Mouse (Mus musculus): ENCODE results near the gene Serpinb6c. TPM values are rescaled to one million over a fixed set of nuclear protein-coding genes. Genes with fewer than 3 reads are reported as not detected.
A peak's percentile ranks its signal among the peaks of the same experiment; 100 is the strongest.
"Not testable (repeated sequence)": the region's sequence is repeated elsewhere in the genome, so short reads cannot be mapped to it uniquely, and the experiment has no call there.

The Serpinb6c gene
- polyA plus RNA-seq (2014; fragmentation: Nextera tagmentation; extraction: Ambion mirVana), result not detected in 2 replicates

DNA sequence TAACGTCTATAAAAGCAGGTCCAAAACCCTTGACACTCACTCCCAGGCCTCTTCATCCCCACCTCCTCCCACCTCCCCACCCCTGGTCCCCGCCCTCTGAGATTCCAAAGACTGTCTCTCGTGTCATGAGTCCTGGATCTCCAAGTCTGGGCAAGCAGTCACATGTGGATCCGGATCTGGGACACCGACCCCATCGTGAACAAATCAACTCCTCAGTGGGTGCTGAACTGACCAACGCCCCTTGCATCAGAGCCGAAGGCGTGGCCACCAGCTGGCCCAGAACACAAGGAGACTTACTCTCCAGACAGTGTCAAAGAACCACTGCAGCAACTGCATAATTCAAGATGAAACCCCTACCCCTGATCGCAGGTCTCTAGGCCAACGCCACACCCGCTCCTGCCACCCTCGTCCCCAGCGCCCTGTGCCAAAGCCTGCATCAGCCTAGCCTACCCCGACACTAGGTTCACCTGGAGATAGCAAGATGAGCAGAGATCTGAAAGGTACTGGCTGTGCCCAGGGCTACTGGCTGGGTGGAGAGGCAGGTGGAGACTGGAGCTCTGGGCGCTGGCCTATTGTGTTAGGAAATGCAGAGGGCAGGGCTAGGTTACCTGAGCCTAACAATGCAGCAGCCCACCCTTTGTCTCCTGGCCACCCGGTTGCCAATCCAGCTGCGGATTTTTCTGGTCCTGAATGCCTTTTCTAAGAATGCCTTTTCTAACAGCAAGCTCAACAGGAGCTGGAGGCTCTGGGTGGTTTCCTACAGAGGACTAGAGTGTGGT is at the start of gene Serpinb6c:
Gene Serpinb6c, minus strand, starts transcription at position 533 of the 779 bp plus-strand sequence.
- Histone ChIP-seq H3K27me3 (ENCODE audit: control insufficient read depth, insufficient read depth, low read length) (no peaks in the 10 kb centered on the region), H3K36me3 (ENCODE audit: control insufficient read depth, insufficient read depth, low read length) (no peaks in the 10 kb centered on the region), H3K4me3 (ENCODE audit: control insufficient read depth in 1 of 2, insufficient read depth in 1 of 2, low read depth in 1 of 2, low read length in 2 of 2) (no peak within 1 kb of the TSS), H3K9me3 (ENCODE audit: control insufficient read depth, low read length) (no peaks in the 10 kb centered on the region), H3K4me2 (ENCODE audit: low read length) (no peak within 1 kb of the TSS), H3K27ac (replicated peaks in 1 of 2; ENCODE audit: control insufficient read depth in 1 of 2, insufficient read depth in 1 of 2, low read depth in 2 of 2, low read length in 2 of 2) (no peak within 1 kb of the TSS), H3K4me1 (ENCODE audit: control insufficient read depth in 2 of 2, insufficient read depth in 2 of 2, low read length in 2 of 2) (no peaks in the 10 kb centered on the region), H3K9ac (ENCODE audit: low read length) (no peak within 1 kb of the TSS)
- no peak for ATAC-seq (ENCODE audit: insufficient number of reproducible peaks, insufficient read depth, low FRiP score, low read depth)
- 74% methylated on average over 18 of the region's 18 CpGs for WGBS

DNA sequence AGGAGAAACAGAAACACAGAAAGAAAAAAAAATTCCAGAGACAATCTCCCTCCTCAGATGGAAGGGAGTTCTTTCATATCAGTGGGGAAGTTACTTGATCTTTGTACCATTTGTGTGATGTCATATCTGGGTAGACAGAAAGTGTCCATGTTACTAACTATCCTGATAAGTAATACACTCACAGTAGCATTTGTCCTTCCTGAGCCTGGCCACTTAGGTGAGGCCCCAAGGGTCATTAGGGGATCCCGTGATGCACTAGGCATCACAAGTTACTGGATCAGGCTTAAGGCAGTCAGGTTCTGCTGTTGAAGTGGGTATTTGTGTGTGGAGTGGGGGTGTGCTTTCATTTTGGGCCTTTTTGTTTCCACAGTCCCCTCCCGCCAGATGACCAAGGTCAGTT is 47.4 kb upstream of the Serpinb6c start:
- H3K27ac ChIP-seq (replicated peaks in 1 of 2; ENCODE audit: control insufficient read depth in 1 of 2, insufficient read depth in 1 of 2, low read depth in 2 of 2, low read length in 2 of 2), result no peak overlapping the region
- H3K4me3 ChIP-seq (ENCODE audit: control insufficient read depth in 1 of 2, insufficient read depth in 1 of 2, low read depth in 1 of 2, low read length in 2 of 2), result no peak overlapping the region
- H3K4me1 ChIP-seq (ENCODE audit: control insufficient read depth in 2 of 2, insufficient read depth in 2 of 2, low read length in 2 of 2), result no peaks in the 10 kb centered on the region
- no peak overlapping the region for H3K4me2 ChIP-seq (ENCODE audit: low read length)
- ATAC-seq (ENCODE audit: insufficient number of reproducible peaks, insufficient read depth, low FRiP score, low read depth), result no peak
- H3K36me3 ChIP-seq (ENCODE audit: control insufficient read depth, insufficient read depth, low read length), result no peaks in the 10 kb centered on the region
- H3K27me3 ChIP-seq (ENCODE audit: control insufficient read depth, insufficient read depth, low read length), result no peaks in the 10 kb centered on the region
- no peak overlapping the region for H3K9ac ChIP-seq (ENCODE audit: low read length)
- 80% methylated on average over 2 of the region's 2 CpGs for WGBS
- H3K9me3 ChIP-seq (ENCODE audit: control insufficient read depth, low read length), result no peaks in the 10 kb centered on the region

DNA sequence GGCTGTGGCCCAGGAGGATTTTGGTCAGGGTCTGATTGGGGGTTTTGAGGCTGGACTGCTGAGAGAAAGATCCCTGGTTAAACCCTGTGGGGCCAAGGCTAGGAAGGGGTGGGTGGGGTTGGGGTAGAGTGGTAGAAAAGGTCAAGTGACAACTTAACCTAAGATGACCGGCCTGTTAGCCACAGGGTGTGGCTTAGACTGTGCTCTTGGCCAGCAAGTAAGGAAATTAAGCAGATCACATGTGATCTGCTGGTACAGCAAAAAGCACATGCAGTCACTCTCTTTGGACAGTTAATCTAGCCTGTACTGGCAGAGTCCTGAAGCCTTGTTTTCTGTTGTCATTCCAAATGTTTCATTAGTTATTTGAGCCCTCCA is 46.6 kb upstream of the Serpinb6c start:
- no peak for ATAC-seq (ENCODE audit: insufficient number of reproducible peaks, insufficient read depth, low FRiP score, low read depth)
- no peaks in the 10 kb centered on the region for H3K9me3 ChIP-seq (ENCODE audit: control insufficient read depth, low read length)
- H3K9ac ChIP-seq (ENCODE audit: low read length), result no peak overlapping the region
- no peak overlapping the region for H3K27ac ChIP-seq (replicated peaks in 1 of 2; ENCODE audit: control insufficient read depth in 1 of 2, insufficient read depth in 1 of 2, low read depth in 2 of 2, low read length in 2 of 2)
- no peaks in the 10 kb centered on the region for H3K36me3 ChIP-seq (ENCODE audit: control insufficient read depth, insufficient read depth, low read length)
- H3K4me1 ChIP-seq (ENCODE audit: control insufficient read depth in 2 of 2, insufficient read depth in 2 of 2, low read length in 2 of 2), result no peaks in the 10 kb centered on the region
- no peak overlapping the region for H3K4me3 ChIP-seq (ENCODE audit: control insufficient read depth in 1 of 2, insufficient read depth in 1 of 2, low read depth in 1 of 2, low read length in 2 of 2)
- no peaks in the 10 kb centered on the region for H3K27me3 ChIP-seq (ENCODE audit: control insufficient read depth, insufficient read depth, low read length)
- WGBS, result 27% methylated on average over 1 of the region's 1 CpGs
- no peak overlapping the region for H3K4me2 ChIP-seq (ENCODE audit: low read length)

DNA sequence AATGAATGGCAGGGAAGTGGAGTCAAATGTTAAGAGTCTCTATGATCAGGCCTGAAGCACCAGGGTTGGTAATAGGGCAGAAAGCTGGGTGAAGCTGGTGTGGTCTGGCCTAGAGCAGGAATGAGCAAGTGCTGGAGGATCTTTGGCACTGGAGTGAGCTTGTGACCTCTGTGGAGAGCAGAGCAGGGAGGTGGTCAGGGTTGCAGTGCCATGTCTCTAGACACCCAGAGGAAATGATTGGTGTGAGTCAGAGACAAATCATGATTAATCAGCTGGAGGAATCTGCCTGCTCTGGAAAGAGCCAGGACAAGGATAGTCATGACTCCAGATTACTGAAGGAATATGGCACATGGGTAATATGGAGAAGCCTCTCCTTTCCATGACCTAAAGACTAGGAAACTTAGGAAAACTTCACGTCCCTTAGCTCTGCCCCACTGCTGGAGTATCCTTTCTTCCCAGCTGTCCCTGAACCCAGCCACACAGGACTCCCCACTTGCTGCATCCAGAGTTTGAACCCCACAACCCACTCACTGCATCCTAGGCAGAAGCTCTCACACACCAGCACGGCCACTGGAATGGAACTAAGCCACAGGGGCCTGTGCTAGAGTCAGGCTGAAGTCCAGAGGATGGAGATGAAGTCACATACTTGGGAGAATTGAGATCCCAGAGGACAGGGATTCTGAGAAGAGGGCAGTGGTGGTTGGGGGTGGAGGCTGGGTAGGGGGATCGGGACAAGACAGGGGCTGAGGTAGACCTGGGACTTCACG is 46.0 kb upstream of the Serpinb6c start:
- 85% methylated on average over 4 of the region's 4 CpGs for WGBS
- Histone ChIP-seq H3K4me3 (ENCODE audit: control insufficient read depth in 1 of 2, insufficient read depth in 1 of 2, low read depth in 1 of 2, low read length in 2 of 2) (no peak overlapping the region), H3K27ac (replicated peaks in 1 of 2; ENCODE audit: control insufficient read depth in 1 of 2, insufficient read depth in 1 of 2, low read depth in 2 of 2, low read length in 2 of 2) (no peak overlapping the region), H3K9me3 (ENCODE audit: control insufficient read depth, low read length) (no peaks in the 10 kb centered on the region), H3K4me1 (ENCODE audit: control insufficient read depth in 2 of 2, insufficient read depth in 2 of 2, low read length in 2 of 2) (no peaks in the 10 kb centered on the region), H3K9ac (ENCODE audit: low read length) (no peak overlapping the region), H3K4me2 (ENCODE audit: low read length) (no peak overlapping the region), H3K36me3 (ENCODE audit: control insufficient read depth, insufficient read depth, low read length) (no peaks in the 10 kb centered on the region), H3K27me3 (ENCODE audit: control insufficient read depth, insufficient read depth, low read length) (no peaks in the 10 kb centered on the region)
- ATAC-seq (ENCODE audit: insufficient number of reproducible peaks, insufficient read depth, low FRiP score, low read depth), result no peak

DNA sequence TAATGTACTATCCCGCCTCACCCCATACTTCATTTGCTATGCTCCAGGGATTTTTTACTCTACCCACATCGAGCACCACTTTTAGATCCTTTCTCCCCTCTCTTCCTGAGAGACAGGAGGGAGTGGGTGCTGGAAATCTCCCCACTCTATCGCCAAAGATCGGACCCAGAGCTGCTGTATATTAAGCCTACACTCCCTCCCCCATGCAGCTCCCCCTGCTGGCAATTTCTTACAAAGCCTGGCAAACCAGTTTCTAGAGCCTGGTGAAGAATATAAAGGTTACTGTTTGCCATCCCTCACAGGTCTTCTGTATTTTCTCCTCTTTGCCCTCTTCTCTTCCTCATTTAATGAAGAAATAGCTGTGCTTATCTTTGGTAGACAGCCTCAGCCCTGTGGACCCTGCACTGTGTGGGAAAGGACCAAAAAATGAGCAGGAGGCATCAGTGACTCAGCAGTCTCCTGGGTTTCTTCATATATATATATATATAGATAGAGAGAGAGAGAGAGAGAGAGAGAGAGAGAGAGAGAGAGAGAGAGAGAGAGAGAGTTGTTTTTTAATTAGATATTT is 36.8 kb upstream of the Serpinb6c start:
- H3K4me3 ChIP-seq (ENCODE audit: control insufficient read depth in 1 of 2, insufficient read depth in 1 of 2, low read depth in 1 of 2, low read length in 2 of 2), result no peak overlapping the region
- no peak overlapping the region for H3K27ac ChIP-seq (replicated peaks in 1 of 2; ENCODE audit: control insufficient read depth in 1 of 2, insufficient read depth in 1 of 2, low read depth in 2 of 2, low read length in 2 of 2)
- 46% methylated on average over 4 of the region's 4 CpGs for WGBS
- H3K9ac ChIP-seq (ENCODE audit: low read length), result no peak overlapping the region
- H3K4me1 ChIP-seq (ENCODE audit: control insufficient read depth in 2 of 2, insufficient read depth in 2 of 2, low read length in 2 of 2), result no peaks in the 10 kb centered on the region
- H3K4me2 ChIP-seq (ENCODE audit: low read length), result no peak overlapping the region
- no peaks in the 10 kb centered on the region for H3K27me3 ChIP-seq (ENCODE audit: control insufficient read depth, insufficient read depth, low read length)
- no peaks in the 10 kb centered on the region for H3K36me3 ChIP-seq (ENCODE audit: control insufficient read depth, insufficient read depth, low read length)
- no peak for ATAC-seq (ENCODE audit: insufficient number of reproducible peaks, insufficient read depth, low FRiP score, low read depth)
- no peaks in the 10 kb centered on the region for H3K9me3 ChIP-seq (ENCODE audit: control insufficient read depth, low read length)

DNA sequence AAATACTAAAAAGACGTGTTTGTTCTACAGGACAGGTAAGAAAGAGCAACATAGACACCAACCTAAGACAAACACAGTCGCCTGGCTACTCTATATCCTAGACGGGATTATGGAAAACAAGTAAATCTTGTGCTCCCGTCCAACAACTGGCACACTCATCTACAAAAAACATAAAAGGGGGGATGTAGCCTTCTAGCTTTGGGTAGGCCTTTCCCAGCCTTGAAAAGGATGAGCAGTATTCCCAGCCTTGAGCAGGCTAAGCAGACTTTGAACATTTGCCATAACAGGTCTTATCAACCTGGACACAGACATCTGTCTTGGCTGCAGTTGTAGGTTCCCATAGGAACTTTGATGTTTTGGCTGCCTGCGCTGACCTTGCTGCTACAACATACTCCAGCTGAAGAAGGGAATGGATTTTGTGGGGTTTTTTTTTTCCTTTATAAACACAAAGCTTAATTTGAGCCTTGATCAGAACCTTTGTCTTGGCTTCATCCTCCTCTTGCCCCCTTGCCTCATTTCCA is 35.8 kb upstream of the Serpinb6c start:
- Histone ChIP-seq H3K4me3 (ENCODE audit: control insufficient read depth in 1 of 2, insufficient read depth in 1 of 2, low read depth in 1 of 2, low read length in 2 of 2) (no peak overlapping the region), H3K4me1 (ENCODE audit: control insufficient read depth in 2 of 2, insufficient read depth in 2 of 2, low read length in 2 of 2) (peaks cover 2 to 7% of the 10 kb centered on the region in 2 experiments), H3K27me3 (ENCODE audit: control insufficient read depth, insufficient read depth, low read length) (no peaks in the 10 kb centered on the region), H3K4me2 (ENCODE audit: low read length) (no peak overlapping the region), H3K36me3 (ENCODE audit: control insufficient read depth, insufficient read depth, low read length) (no peaks in the 10 kb centered on the region), H3K9me3 (ENCODE audit: control insufficient read depth, low read length) (no peaks in the 10 kb centered on the region), H3K9ac (ENCODE audit: low read length) (no peak overlapping the region), H3K27ac (replicated peaks in 1 of 2; ENCODE audit: control insufficient read depth in 1 of 2, insufficient read depth in 1 of 2, low read depth in 2 of 2, low read length in 2 of 2) (no peak overlapping the region)
- 82% methylated on average over 5 of the region's 5 CpGs for WGBS
- no peak for ATAC-seq (ENCODE audit: insufficient number of reproducible peaks, insufficient read depth, low FRiP score, low read depth)

DNA sequence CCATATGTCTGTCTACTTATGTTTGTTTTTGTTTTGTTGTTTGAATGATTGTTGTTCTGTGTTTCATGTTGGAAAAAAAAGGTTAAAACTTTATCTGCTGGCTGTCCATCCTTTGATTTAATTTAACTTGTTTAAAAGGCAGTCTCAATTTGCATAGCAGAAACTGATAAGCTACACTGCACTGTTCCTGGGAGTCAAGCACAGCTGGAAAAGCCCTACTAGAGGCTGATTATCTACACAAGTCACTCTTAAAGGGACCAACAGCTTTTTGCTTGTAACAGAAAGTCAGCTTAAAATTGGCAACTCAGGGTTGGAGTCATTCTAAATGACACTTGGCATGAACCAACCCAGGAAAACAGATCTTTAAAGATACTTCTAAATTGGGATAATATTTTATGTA is 32.1 kb upstream of the Serpinb6c start:
- ATAC-seq (ENCODE audit: insufficient number of reproducible peaks, insufficient read depth, low FRiP score, low read depth); H3K4me2 ChIP-seq (ENCODE audit: low read length); H3K27me3 ChIP-seq (ENCODE audit: control insufficient read depth, insufficient read depth, low read length); H3K9me3 ChIP-seq (ENCODE audit: control insufficient read depth, low read length); H3K36me3 ChIP-seq (ENCODE audit: control insufficient read depth, insufficient read depth, low read length); H3K4me3 ChIP-seq (ENCODE audit: control insufficient read depth in 1 of 2, insufficient read depth in 1 of 2, low read depth in 1 of 2, low read length in 2 of 2); H3K9ac ChIP-seq (ENCODE audit: low read length): not testable (repeated sequence)
- Histone ChIP-seq H3K27ac (replicated peaks in 1 of 2; ENCODE audit: control insufficient read depth in 1 of 2, insufficient read depth in 1 of 2, low read depth in 2 of 2, low read length in 2 of 2) (0 out of 4 replicates have a peak overlapping the region, but pooled peaks of 1 of the 2 experiments have one; percentile 26), H3K4me1 (ENCODE audit: control insufficient read depth in 2 of 2, insufficient read depth in 2 of 2, low read length in 2 of 2) (peaks cover 3 to 21% of the 10 kb centered on the region in 2 experiments)
